In genomic region chr6:97005038-97005437, GRCm38 (mm10) we compare ENCODE assay signal across 9 mouse cellular contexts. TPM values are rescaled to one million over a fixed set of nuclear protein-coding genes. Genes with fewer than 3 reads are reported as not detected.
DNase-seq lines count a peak whose midpoint lies in the region; ATAC-seq lines count a peak whose summit lies in the region.
"Had no signal": no experiment of that assay in that cellular context is flagged by ENCODE, and none has a peak within 500 bp of the region (broad histone marks: within the 10 kb centered on the region; RNA-seq: fewer than 3 reads in every experiment).

No protein-coding gene starts in this region.

- H3K27ac ChIP-seq in kidney, embryonic 16.5 days (ENCODE audit: low read length): no peak overlapping the region

- H3K4me2 ChIP-seq in kidney, embryonic 16.5 days (replicated peaks; ENCODE audit: low read depth, low read length): no peak overlapping the region

- no peaks in the 10 kb centered on the region for H3K36me3 ChIP-seq in kidney, embryonic 16.5 days (ENCODE audit: insufficient read depth, low read length)

- no peaks in the 10 kb centered on the region for H3K4me1 ChIP-seq in kidney, embryonic 16.5 days (ENCODE audit: insufficient read depth, low read length)

- H3K4me3 ChIP-seq in kidney, embryonic 16.5 days (ENCODE audit: low read length): no peak overlapping the region

- H3K27me3 ChIP-seq in kidney, embryonic 16.5 days (ENCODE audit: insufficient read depth, low read length): no peaks in the 10 kb centered on the region

- peak; percentile 54 for DNase-seq in adrenal gland, postnatal 10 days
- no peak for DNase-seq in adrenal gland, adult 8-10 months
- DNase-seq in kidney, adult 9 months: peak; percentile 45
- DNase-seq in brain, embryonic 18.5 days (ENCODE audit: low read depth, low spot score): peak; percentile 28
- peak; percentile 37 for DNase-seq in kidney, postnatal 14 days
- no peak for DNase-seq in spleen, postnatal 36 days (ENCODE audit: low spot score in 2 of 2)

- H3K9ac ChIP-seq in kidney, embryonic 16.5 days (replicated peaks; ENCODE audit: low read length): no peak overlapping the region

- H3K9me3 ChIP-seq in kidney, embryonic 16.5 days (ENCODE audit: low read length): no peaks in the 10 kb centered on the region

- no peak for ATAC-seq in kidney, embryonic 16.5 days (ENCODE audit: low FRiP score, low TSS enrichment)
- peak; percentile 67 for ATAC-seq in megakaryocyte, adult 5-6 weeks (ENCODE audit: poor library complexity, severe bottlenecking)

- 17% methylated on average over 11 of the region's 11 CpGs for WGBS in kidney, embryonic 16.5 days

RNA-seq across cellular contexts. Expression of gene Fam19a4, which starts 55.2 kb away (rescaled TPM):
- under 1 TPM; 0.45 to 0.58 TPM for total RNA-seq in adrenal gland, postnatal 10 days (2021)
- total RNA-seq in adrenal gland, adult 8-10 months (2022): 1 to 10 TPM in 2 of 4 experiments, under 1 TPM in 2; 0.70 to 2.8 (median 1.2) TPM
- 0.59 and 0.77 TPM in 2 replicates for polyA plus RNA-seq in kidney, embryonic 16.5 days (2015; fragmentation: Nextera tagmentation; extraction: Ambion mirVana)
- total RNA-seq in megakaryocyte, adult 5-6 weeks (2015): 0.21 TPM in 1 of 2 replicates, not detected in the other
- not detected in 2 replicates for total RNA-seq in megakaryocyte, adult 5-6 weeks (2017)
- total RNA-seq: hematopoietic stem cell, adult 5-6 weeks had no signal

Comparison
In these comparisons a context has a peak if more than half of its experiments do, and no peak if none do; other contexts are left out.
1. DNase-seq: peak in adrenal gland, postnatal 10 days (single experiment), kidney, adult 9 months (single experiment), brain, embryonic 18.5 days (single experiment) and kidney, postnatal 14 days (single experiment); none in adrenal gland, adult 8-10 months (single experiment) and spleen, postnatal 36 days (0 of 2).